In the genomic region with DNA sequence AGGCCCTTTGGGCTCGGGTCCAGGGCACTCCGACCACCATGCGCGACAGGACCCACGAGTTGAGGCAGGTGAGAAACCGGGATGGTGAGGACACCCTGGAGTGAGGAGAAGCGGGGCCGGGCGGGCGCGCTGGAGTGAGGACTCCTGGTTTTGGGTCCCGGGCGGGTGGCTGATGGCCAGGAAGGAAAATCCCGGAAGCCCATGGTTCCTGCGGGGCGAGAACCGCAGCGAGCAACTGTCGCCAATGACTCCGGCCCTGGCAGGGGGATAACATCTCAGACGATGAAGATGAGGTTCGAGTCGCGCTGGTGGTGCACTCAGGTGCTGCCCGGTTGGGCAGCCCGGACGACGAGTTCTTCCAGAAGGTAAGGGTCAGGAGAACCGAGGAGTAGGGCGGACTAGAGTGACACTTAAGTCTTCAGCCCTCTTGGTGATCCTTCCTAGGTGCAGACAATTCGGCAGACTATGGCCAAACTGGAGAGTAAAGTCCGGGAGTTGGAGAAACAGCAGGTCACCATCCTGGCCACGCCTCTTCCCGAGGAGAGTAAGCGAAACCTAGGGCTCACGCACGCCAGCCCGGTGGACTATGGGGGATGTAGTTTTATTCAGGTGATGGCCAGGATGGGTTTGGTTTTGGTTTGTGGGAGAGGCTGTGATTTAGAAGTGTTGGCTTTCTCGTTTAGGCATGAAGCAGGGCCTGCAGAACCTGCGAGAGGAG, we compare ENCODE assay signal across 8 mouse cellular contexts. TPM values are rescaled to one million over a fixed set of nuclear protein-coding genes. Genes with fewer than 3 reads are reported as not detected.
DNase-seq lines count a peak whose midpoint lies in the region; ATAC-seq and TF ChIP-seq lines count a peak whose summit lies in the region.

No protein-coding gene starts in this region.

- in situ Hi-C loops in ES-E14 (cut with MboI; ENCODE audit: low sequenced_read_pairs in 2 of 2, unreplicated experiment in 2 of 2), result no loop called here

- H3K4me2 ChIP-seq in forebrain, embryonic 14.5 days (ENCODE audit: low read length), result peak overlapping the region; percentile 98
- H3K4me2 ChIP-seq in neural tube, embryonic 14.5 days (ENCODE audit: low read depth, low read length), result peak overlapping the region; percentile 95

- H3K4me1 ChIP-seq in ES-E14 (ENCODE audit: control insufficient read depth in 2 of 2, insufficient read depth in 2 of 2, low read length in 2 of 2, poor library complexity in 1 of 2), result peaks cover 0 to 3% of the 10 kb centered on the region in 2 experiments; a peak in 2 of 4 replicates
- H3K4me1 ChIP-seq in forebrain, embryonic 14.5 days (ENCODE audit: control insufficient read depth, insufficient read depth, low read length), result peaks cover 4% of the 10 kb centered on the region
- H3K4me1 ChIP-seq in neural tube, embryonic 14.5 days (ENCODE audit: control insufficient read depth, insufficient read depth, low read length), result peaks cover 4% of the 10 kb centered on the region; the same call in 1 of the 2 replicates
- H3K4me1 ChIP-seq in testis, adult 2 months (ENCODE audit: control insufficient read depth, insufficient read depth, low read length), result peaks cover 13% of the 10 kb centered on the region

- peak; percentile 59 for ATAC-seq in forebrain, embryonic 14.5 days
- ATAC-seq in neural tube, embryonic 14.5 days (ENCODE audit: low read depth), result peak; percentile 39

- TF ChIP-seq CTCF in testis, adult 2 months (IDR thresholded peaks at IDR 0.05; ENCODE audit: control insufficient read depth, insufficient read depth, insufficient replicate concordance, low read depth, low read length), result no peak

- peaks cover 11% of the 10 kb centered on the region; the same call in 1 of the 2 replicates for H3K36me3 ChIP-seq in ES-E14 (ENCODE audit: control insufficient read depth, insufficient read depth, low read length, poor library complexity, severe bottlenecking)
- no peaks in the 10 kb centered on the region for H3K36me3 ChIP-seq in forebrain, embryonic 14.5 days (ENCODE audit: control insufficient read depth, insufficient read depth, low read length)
- H3K36me3 ChIP-seq in neural tube, embryonic 14.5 days (ENCODE audit: control insufficient read depth, insufficient read depth, low read length), result no peaks in the 10 kb centered on the region
- no peaks in the 10 kb centered on the region for H3K36me3 ChIP-seq in testis, adult 2 months (ENCODE audit: control insufficient read depth, insufficient read depth, low read length)

- DNase-seq in ES-E14 (ENCODE audit: low read depth, low spot score), result peak; percentile 75
- DNase-seq in cerebellum, adult 11 months, result peak; percentile 78
- peak; percentile 84 for DNase-seq in forebrain, embryonic 14.5 days (ENCODE audit: low spot score)
- DNase-seq in heart, postnatal 10 days, result peak; percentile 84 to 88
- peak; percentile 82 to 90 for DNase-seq in kidney, postnatal 4 days
- peak; percentile 86 to 88 for DNase-seq in lung, adult 18-20 months

- no peaks in the 10 kb centered on the region for H3K27me3 ChIP-seq in forebrain, embryonic 14.5 days (replicated peaks; ENCODE audit: control insufficient read depth, insufficient read depth, low read length)
- no peaks in the 10 kb centered on the region for H3K27me3 ChIP-seq in neural tube, embryonic 14.5 days (ENCODE audit: control insufficient read depth, insufficient read depth, low read length)
- H3K27me3 ChIP-seq in testis, adult 2 months (ENCODE audit: control insufficient read depth, insufficient read depth, low read length), result no peaks in the 10 kb centered on the region

- no peaks in the 10 kb centered on the region for H3K9me3 ChIP-seq in ES-E14 (ENCODE audit: control insufficient read depth, insufficient read depth, low read depth, low read length)
- no peaks in the 10 kb centered on the region for H3K9me3 ChIP-seq in forebrain, embryonic 14.5 days (replicated peaks; ENCODE audit: control insufficient read depth, low read length)
- H3K9me3 ChIP-seq in neural tube, embryonic 14.5 days (ENCODE audit: control insufficient read depth, low read length), result no peaks in the 10 kb centered on the region

- peak overlapping the region; percentile 26 for H3K27ac ChIP-seq in ES-E14 (ENCODE audit: insufficient read depth, low read depth, low read length, poor library complexity, severe bottlenecking)
- peak overlapping the region; percentile 90 for H3K27ac ChIP-seq in forebrain, embryonic 14.5 days (ENCODE audit: low read depth, low read length)
- H3K27ac ChIP-seq in neural tube, embryonic 14.5 days (ENCODE audit: low read depth, low read length), result peak overlapping the region; percentile 36; the same call in 1 of the 2 replicates
- peak overlapping the region; percentile 86 for H3K27ac ChIP-seq in testis, adult 2 months (ENCODE audit: control insufficient read depth, insufficient read depth, low read depth, low read length)

- H3K9ac ChIP-seq in ES-E14 (ENCODE audit: insufficient read depth, low read depth, low read length, poor library complexity, severe bottlenecking), result peak overlapping the region; percentile 85
- H3K9ac ChIP-seq in forebrain, embryonic 14.5 days (ENCODE audit: low read length), result peak overlapping the region; percentile 68
- H3K9ac ChIP-seq in neural tube, embryonic 14.5 days (replicated peaks; ENCODE audit: low read depth, low read length), result peak overlapping the region; percentile 22

- intact Hi-C loops in heart, postnatal 10 days (cut with DNase I), result loop anchor here (2.0 to 5.0 kb wide), 3 partner anchors 27 to 65 kb away; a partner anchor contains a TSS

- peak; percentile 44 for TF ChIP-seq POLR2A in testis, adult 2 months (IDR thresholded peaks at IDR 0.05; ENCODE audit: control insufficient read depth, low read depth, low read length)

- under 1% methylated on average over 40 of the region's 40 CpGs for WGBS in forebrain, embryonic 14.5 days
- WGBS in neural tube, embryonic 14.5 days, result under 1% methylated on average over 40 of the region's 40 CpGs

- H3K4me3 ChIP-seq in ES-E14 (ENCODE audit: insufficient read depth in 1 of 2, low read depth in 1 of 2, low read length in 2 of 2, poor library complexity in 1 of 2, severe bottlenecking in 1 of 2), result peak overlapping the region; percentile 77 to 88
- H3K4me3 ChIP-seq in forebrain, embryonic 14.5 days (ENCODE audit: low read depth, low read length), result peak overlapping the region; percentile 68
- H3K4me3 ChIP-seq in neural tube, embryonic 14.5 days (ENCODE audit: low read depth, low read length), result peak overlapping the region; percentile 60
- H3K4me3 ChIP-seq in testis, adult 2 months (ENCODE audit: control insufficient read depth, low read depth, low read length), result peak overlapping the region; percentile 93

TF ChIP-seq in ES-E14, 5 proteins besides CTCF, POLR2A, EP300 and RAD21:
- TF ChIP-seq HCFC1 (IDR thresholded peaks at IDR 0.05; ENCODE audit: borderline replicate concordance, insufficient read depth, low read length) (peak; percentile 95), MAFK (IDR thresholded peaks at IDR 0.05; ENCODE audit: insufficient read depth, low read depth, low read length) (no peak)
TF ChIP-seq in ES-E14: peak in this region for 1.

RNA-seq across cellular contexts. Expression of a gene that starts 17.8 kb away (rescaled TPM):
- total RNA-seq in ES-E14 (2012; rRNA removed), result 1.4 and 1.7 TPM in 2 replicates
- 15.7 and 22.3 TPM in 2 replicates for polyA plus RNA-seq in forebrain, embryonic 14.5 days (2014; fragmentation: Nextera tagmentation; extraction: Ambion mirVana)
- 1 to 10 TPM in 1 of 2 experiments, under 1 TPM in 1; 0.89 to 1.7 TPM for total RNA-seq in heart, postnatal 10 days (2021)
- polyA plus RNA-seq in neural tube, embryonic 14.5 days (2014; fragmentation: Nextera tagmentation; extraction: Ambion mirVana), result 65.9 and 66.9 TPM in 2 replicates
- 2.2 and 2.4 TPM in 2 replicates for polyA plus RNA-seq in testis, adult 2 months (2012; rRNA removed)

RNA-seq across cellular contexts. Expression of a gene that starts 18.1 kb away (rescaled TPM):
- 20.9 and 23.7 TPM in 2 replicates for total RNA-seq in ES-E14 (2012; rRNA removed)
- 9.7 and 11.1 TPM in 2 replicates for polyA plus RNA-seq in forebrain, embryonic 14.5 days (2014; fragmentation: Nextera tagmentation; extraction: Ambion mirVana)
- 10 to 100 TPM; 69.2 to 72.5 TPM for total RNA-seq in heart, postnatal 10 days (2021)
- 9.8 and 13.5 TPM in 2 replicates for polyA plus RNA-seq in neural tube, embryonic 14.5 days (2014; fragmentation: Nextera tagmentation; extraction: Ambion mirVana)
- 18.3 and 19.4 TPM in 2 replicates for polyA plus RNA-seq in testis, adult 2 months (2012; rRNA removed)

RNA-seq across cellular contexts. Expression of a gene that starts 33.9 kb away (rescaled TPM):
- 44.7 and 52.5 TPM in 2 replicates for total RNA-seq in ES-E14 (2012; rRNA removed)
- 12.0 and 16.8 TPM in 2 replicates for polyA plus RNA-seq in forebrain, embryonic 14.5 days (2014; fragmentation: Nextera tagmentation; extraction: Ambion mirVana)
- 10 to 100 TPM; 23.3 to 23.9 TPM for total RNA-seq in heart, postnatal 10 days (2021)
- polyA plus RNA-seq in neural tube, embryonic 14.5 days (2014; fragmentation: Nextera tagmentation; extraction: Ambion mirVana), result 12.0 and 13.1 TPM in 2 replicates
- polyA plus RNA-seq in testis, adult 2 months (2012; rRNA removed), result 57.9 and 60.3 TPM in 2 replicates

RNA-seq across cellular contexts. Expression of a gene that starts 34.5 kb away (rescaled TPM):
- total RNA-seq in ES-E14 (2012; rRNA removed), result 8.6 and 11.3 TPM in 2 replicates
- 24.1 and 29.1 TPM in 2 replicates for polyA plus RNA-seq in forebrain, embryonic 14.5 days (2014; fragmentation: Nextera tagmentation; extraction: Ambion mirVana)
- total RNA-seq in heart, postnatal 10 days (2021), result 1 to 10 TPM; 5.8 to 8.0 TPM
- 29.7 and 30.7 TPM in 2 replicates for polyA plus RNA-seq in neural tube, embryonic 14.5 days (2014; fragmentation: Nextera tagmentation; extraction: Ambion mirVana)
- 3.2 TPM in 2 replicates for polyA plus RNA-seq in testis, adult 2 months (2012; rRNA removed)

RNA-seq across cellular contexts. Expression of a gene that starts 41.8 kb away (rescaled TPM):
- total RNA-seq in ES-E14 (2012; rRNA removed), result 14.7 and 22.5 TPM in 2 replicates
- 6.9 and 9.7 TPM in 2 replicates for polyA plus RNA-seq in forebrain, embryonic 14.5 days (2014; fragmentation: Nextera tagmentation; extraction: Ambion mirVana)
- total RNA-seq in heart, postnatal 10 days (2021), result 10 to 100 TPM; 15.9 to 16.1 TPM
- 7.0 and 9.6 TPM in 2 replicates for polyA plus RNA-seq in neural tube, embryonic 14.5 days (2014; fragmentation: Nextera tagmentation; extraction: Ambion mirVana)
- 6.1 and 7.1 TPM in 2 replicates for polyA plus RNA-seq in testis, adult 2 months (2012; rRNA removed)

Comparison
In these comparisons a context has a peak if more than half of its experiments do, and no peak if none do; other contexts are left out.
1. Peak in every context shown above with its lines: DNase-seq, ATAC-seq, H3K4me3 ChIP-seq and H3K27ac ChIP-seq.
2. H3K27ac ChIP-seq: peak in every context shown above with its lines; median percentile 90 in forebrain, embryonic 14.5 days; 86 in testis, adult 2 months; 36 in neural tube, embryonic 14.5 days; 26 in ES-E14.
3. H3K9ac ChIP-seq: peak in every context shown above with its lines; median percentile 85 in ES-E14; 68 in forebrain, embryonic 14.5 days; 22 in neural tube, embryonic 14.5 days.